Mouse (Mus musculus): ENCODE measurements around the gene Tesc.

DNA sequence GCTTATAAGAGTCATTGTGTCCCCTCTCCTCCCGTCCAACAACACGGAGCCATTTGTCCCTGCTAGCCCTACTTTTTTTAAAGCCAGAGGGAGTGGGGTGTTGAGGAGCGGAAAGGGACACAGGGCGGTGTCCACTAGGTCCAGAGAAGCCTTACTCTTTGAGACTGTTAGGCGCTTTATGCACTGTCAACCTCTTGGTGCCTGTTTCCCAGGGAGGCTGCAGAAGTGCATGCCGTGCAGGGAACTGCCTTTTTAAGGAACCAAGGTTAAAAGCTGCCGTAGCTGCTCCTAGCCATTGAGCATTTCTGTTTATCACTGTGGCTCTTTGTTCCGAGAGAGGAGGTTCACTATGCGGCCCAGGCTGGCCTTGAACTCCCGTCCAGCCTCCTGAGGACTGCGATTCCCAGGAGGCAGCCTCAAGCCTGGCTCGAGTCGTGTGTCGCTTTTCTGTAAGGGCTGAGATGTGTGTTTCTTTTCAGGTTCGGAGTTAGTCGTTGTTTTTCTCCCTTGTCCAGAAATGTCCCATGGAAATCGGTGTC lies 49.3 kb upstream of the Tesc start:
- TF ChIP-seq CTCF (IDR thresholded peaks at IDR 0.05; ENCODE audit: low read depth, low read length) (no peak), POLR2A (IDR thresholded peaks at IDR 0.05; ENCODE audit: borderline replicate concordance, low read depth, low read length) (no peak)
